Mouse (Mus musculus): ENCODE data around the gene Igf1. TPM values are rescaled to one million over a fixed set of nuclear protein-coding genes. Genes with fewer than 3 reads are reported as not detected.

Igf1 gene
- total and polyA plus RNA-seq, 2 experiments, result 252 to 1,223 TPM

GRCm38 (mm10) chr10:87844917-87845552, 13.0 kb upstream of the Igf1 start:
- H3K79me2 ChIP-seq (ENCODE audit: control insufficient read depth, insufficient read depth, low read length), result no peaks in the 10 kb centered on the region; the same call in 1 of the 2 replicates
- no peaks in the 10 kb centered on the region for H3K36me3 ChIP-seq (ENCODE audit: control insufficient read depth, insufficient read depth, low read length)
- no peaks in the 10 kb centered on the region for H3K27me3 ChIP-seq (ENCODE audit: control insufficient read depth, insufficient read depth, low read length)
- no peak overlapping the region for H3K27ac ChIP-seq (replicated peaks; ENCODE audit: insufficient read depth, low read depth, low read length)
- no peak for DNase-seq (ENCODE audit: extremely low read depth, low read depth, low spot score)
- TF ChIP-seq CTCF (IDR thresholded peaks at IDR 0.05; ENCODE audit: low read depth, low read length), result no peak
- TF ChIP-seq POLR2A (IDR thresholded peaks at IDR 0.05; ENCODE audit: extremely low read depth, insufficient read depth, low read length), result no peak
- no peaks in the 10 kb centered on the region; the same call in 1 of the 2 replicates for H3K4me1 ChIP-seq (ENCODE audit: control insufficient read depth, insufficient read depth, low read length)
- no peak overlapping the region for H3K9ac ChIP-seq (ENCODE audit: low read depth, low read length)
- H3K4me3 ChIP-seq (ENCODE audit: insufficient read depth, low read depth, low read length), result no peak overlapping the region
- 68% methylated on average over 8 of the region's 8 CpGs for WGBS

GRCm38 (mm10) chr10:87847882-87848281, 10.2 kb upstream of the Igf1 start:
- DNase-seq (ENCODE audit: extremely low read depth, low read depth, low spot score), result no peak
- Histone ChIP-seq H3K27me3 (ENCODE audit: control insufficient read depth, insufficient read depth, low read length) (no peaks in the 10 kb centered on the region), H3K4me3 (ENCODE audit: insufficient read depth, low read depth, low read length) (no peak overlapping the region), H3K79me2 (ENCODE audit: control insufficient read depth, insufficient read depth, low read length) (no peaks in the 10 kb centered on the region; the same call in 1 of the 2 replicates), H3K4me1 (ENCODE audit: control insufficient read depth, insufficient read depth, low read length) (no peaks in the 10 kb centered on the region), H3K36me3 (ENCODE audit: control insufficient read depth, insufficient read depth, low read length) (no peaks in the 10 kb centered on the region), H3K9ac (ENCODE audit: low read depth, low read length) (no peak overlapping the region), H3K27ac (replicated peaks; ENCODE audit: insufficient read depth, low read depth, low read length) (no peak overlapping the region)
- TF ChIP-seq POLR2A (IDR thresholded peaks at IDR 0.05; ENCODE audit: extremely low read depth, insufficient read depth, low read length), result no peak
- TF ChIP-seq CTCF (IDR thresholded peaks at IDR 0.05; ENCODE audit: low read depth, low read length), result no peak
- 14% methylated on average over 4 of the region's 4 CpGs for WGBS

DNA sequence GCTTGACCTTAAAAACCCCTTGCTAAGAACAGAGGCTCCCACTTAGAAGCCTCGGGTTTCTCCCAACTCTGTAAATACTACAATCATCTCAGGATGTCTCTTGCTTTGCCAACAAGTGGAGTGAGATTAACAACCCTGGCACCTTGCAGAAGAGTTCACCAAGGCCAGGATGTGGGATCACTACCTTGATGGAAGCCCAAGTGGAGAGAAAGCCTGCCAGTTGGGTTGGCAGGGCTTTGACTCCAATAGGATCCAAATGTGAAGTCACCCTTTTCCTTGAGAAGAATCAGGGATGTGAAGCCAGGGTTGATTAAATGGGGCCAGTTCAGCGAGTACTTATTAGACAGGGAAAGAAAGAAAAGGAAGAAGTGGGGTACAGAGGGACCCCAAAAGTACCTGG, 9.6 kb upstream of the Igf1 start:
- TF ChIP-seq CTCF (IDR thresholded peaks at IDR 0.05; ENCODE audit: low read depth, low read length) (no peak), POLR2A (IDR thresholded peaks at IDR 0.05; ENCODE audit: extremely low read depth, insufficient read depth, low read length) (no peak)
- DNase-seq (ENCODE audit: extremely low read depth, low read depth, low spot score), result no peak
- Histone ChIP-seq H3K27me3 (ENCODE audit: control insufficient read depth, insufficient read depth, low read length) (no peaks in the 10 kb centered on the region), H3K4me3 (ENCODE audit: insufficient read depth, low read depth, low read length) (no peak overlapping the region), H3K36me3 (ENCODE audit: control insufficient read depth, insufficient read depth, low read length) (no peaks in the 10 kb centered on the region), H3K79me2 (ENCODE audit: control insufficient read depth, insufficient read depth, low read length) (no peaks in the 10 kb centered on the region; the same call in 1 of the 2 replicates), H3K4me1 (ENCODE audit: control insufficient read depth, insufficient read depth, low read length) (no peaks in the 10 kb centered on the region), H3K9ac (ENCODE audit: low read depth, low read length) (no peak overlapping the region), H3K27ac (replicated peaks; ENCODE audit: insufficient read depth, low read depth, low read length) (no peak overlapping the region)
- WGBS, result 52% methylated on average over 2 of the region's 2 CpGs

- Histone ChIP-seq H3K9ac (ENCODE audit: low read depth, low read length) (no peak overlapping the region), H3K27me3 (ENCODE audit: control insufficient read depth, insufficient read depth, low read length) (no peaks in the 10 kb centered on the region), H3K79me2 (ENCODE audit: control insufficient read depth, insufficient read depth, low read length) (no peaks in the 10 kb centered on the region), H3K27ac (replicated peaks; ENCODE audit: insufficient read depth, low read depth, low read length) (no peak overlapping the region), H3K4me1 (ENCODE audit: control insufficient read depth, insufficient read depth, low read length) (no peaks in the 10 kb centered on the region), H3K4me3 (ENCODE audit: insufficient read depth, low read depth, low read length) (no peak overlapping the region), H3K36me3 (ENCODE audit: control insufficient read depth, insufficient read depth, low read length) (no peaks in the 10 kb centered on the region)
- DNase-seq (ENCODE audit: extremely low read depth, low read depth, low spot score), result no peak
- TF ChIP-seq POLR2A (IDR thresholded peaks at IDR 0.05; ENCODE audit: extremely low read depth, insufficient read depth, low read length) (no peak), CTCF (IDR thresholded peaks at IDR 0.05; ENCODE audit: low read depth, low read length) (no peak)
- 81% methylated on average over 3 of the region's 3 CpGs for WGBS
Measured at GRCm38 (mm10) chr10:87851492-87851891, 6.6 kb upstream of the Igf1 start.

DNA sequence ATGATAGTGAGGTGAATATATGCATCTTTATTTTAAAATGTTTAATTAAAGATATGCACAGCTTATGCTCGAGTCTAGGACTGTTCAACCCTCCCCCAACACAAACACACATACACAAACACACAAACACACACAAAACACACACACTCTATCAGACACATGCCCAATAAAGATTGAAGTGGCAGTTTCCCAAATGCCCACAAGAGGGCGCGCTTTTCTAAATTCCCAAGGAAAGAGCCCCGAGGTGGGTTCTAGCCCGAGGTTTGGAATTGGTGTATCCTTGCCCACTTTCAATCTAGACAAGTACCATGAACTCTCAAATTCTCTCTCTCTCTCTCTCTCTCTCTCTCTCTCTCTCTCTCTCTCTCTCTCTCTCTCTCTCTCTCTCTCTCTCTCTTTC, 3.7 kb upstream of the Igf1 start:
- no peak overlapping the region for H3K27ac ChIP-seq (replicated peaks; ENCODE audit: insufficient read depth, low read depth, low read length)
- peaks cover 9% of the 10 kb centered on the region for H3K4me1 ChIP-seq (ENCODE audit: control insufficient read depth, insufficient read depth, low read length)
- H3K4me3 ChIP-seq (ENCODE audit: insufficient read depth, low read depth, low read length), result no peak overlapping the region
- H3K9ac ChIP-seq (ENCODE audit: low read depth, low read length), result no peak overlapping the region
- TF ChIP-seq CTCF (IDR thresholded peaks at IDR 0.05; ENCODE audit: low read depth, low read length) (peak; percentile 26; the same call in 1 of the 2 replicates), POLR2A (IDR thresholded peaks at IDR 0.05; ENCODE audit: extremely low read depth, insufficient read depth, low read length) (no peak)
- H3K79me2 ChIP-seq (ENCODE audit: control insufficient read depth, insufficient read depth, low read length), result no peaks in the 10 kb centered on the region
- no peaks in the 10 kb centered on the region for H3K27me3 ChIP-seq (ENCODE audit: control insufficient read depth, insufficient read depth, low read length)
- no peaks in the 10 kb centered on the region for H3K36me3 ChIP-seq (ENCODE audit: control insufficient read depth, insufficient read depth, low read length)
- no peak for DNase-seq (ENCODE audit: extremely low read depth, low read depth, low spot score)
- WGBS, result under 1% methylated on average over 5 of the region's 5 CpGs

DNA sequence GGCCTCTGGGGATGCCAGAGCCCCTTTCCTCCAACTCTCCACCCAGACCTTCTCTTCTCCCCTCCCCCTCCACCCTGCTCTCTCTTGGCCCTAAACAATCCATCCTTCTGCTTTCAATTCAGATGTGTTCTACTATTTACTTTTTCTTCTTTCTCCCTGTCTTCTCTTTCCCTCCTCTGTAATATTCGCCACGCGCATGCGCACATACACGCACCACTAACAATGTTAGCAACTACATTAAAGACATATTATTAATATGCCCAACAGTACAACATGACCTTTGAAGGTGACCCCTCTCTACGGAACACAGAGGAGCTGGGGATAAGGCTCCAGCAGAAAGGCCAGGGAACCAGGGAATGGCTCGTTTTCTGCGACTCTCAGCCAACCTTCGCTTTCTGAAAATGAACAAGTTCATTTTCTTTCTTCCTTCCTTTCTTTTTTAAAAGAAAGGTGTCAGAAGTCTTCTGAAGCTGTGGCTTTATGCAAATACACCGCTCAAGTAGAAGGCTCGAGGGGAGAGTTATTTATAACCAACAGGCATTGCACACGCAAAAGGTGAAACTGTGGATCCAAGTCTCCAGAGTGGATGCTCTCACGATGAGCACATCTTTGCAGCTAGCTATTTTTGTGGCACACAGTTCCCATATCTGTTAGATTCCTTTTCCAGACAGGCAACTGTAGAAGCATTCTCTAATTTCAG, 2.5 kb upstream of the Igf1 start:
- H3K36me3 ChIP-seq (ENCODE audit: control insufficient read depth, insufficient read depth, low read length), result no peaks in the 10 kb centered on the region
- 95% methylated on average over 13 of the region's 13 CpGs for WGBS

More for the DNA sequence above, 2.5 kb upstream of the Igf1 start:
- peaks cover 4% of the 10 kb centered on the region; the same call in 1 of the 2 replicates for H3K79me2 ChIP-seq (ENCODE audit: control insufficient read depth, insufficient read depth, low read length)
- H3K27ac ChIP-seq (replicated peaks; ENCODE audit: insufficient read depth, low read depth, low read length), result no peak overlapping the region
- H3K9ac ChIP-seq (ENCODE audit: low read depth, low read length), result no peak overlapping the region
- no peaks in the 10 kb centered on the region for H3K27me3 ChIP-seq (ENCODE audit: control insufficient read depth, insufficient read depth, low read length)
- DNase-seq (ENCODE audit: extremely low read depth, low read depth, low spot score), result no peak
- H3K4me3 ChIP-seq (ENCODE audit: insufficient read depth, low read depth, low read length), result no peak overlapping the region
- peaks cover 9% of the 10 kb centered on the region for H3K4me1 ChIP-seq (ENCODE audit: control insufficient read depth, insufficient read depth, low read length)
- TF ChIP-seq POLR2A (IDR thresholded peaks at IDR 0.05; ENCODE audit: extremely low read depth, insufficient read depth, low read length) (no peak), CTCF (IDR thresholded peaks at IDR 0.05; ENCODE audit: low read depth, low read length) (no peak)
